Mouse (Mus musculus) heart, adult 9 months (tissue): ENCODE measurements around the gene Tmem167b.
"Not testable (repeated sequence)": the region's sequence is repeated elsewhere in the genome, so short reads cannot be mapped to it uniquely, and the experiment has no call there.

Experiments used
- DNase-seq, 2 experiments: peaks; one replicate each; pipeline ENCODE4 v3.0.0; 2022; ENCODE audit warnings: low spot score in 2 of 2

The Tmem167b gene

GRCm38 (mm10) chr3:108562133-108562730 is at the start of gene Tmem167b:
Tmem167b (minus strand) TSS chr3:108562466.
- peak; percentile 98 to 99 for DNase-seq

- DNase-seq: no peak
Observed at GRCm38 (mm10) chr3:108608906-108609305, 46.6 kb upstream of the Tmem167b start.

GRCm38 (mm10) chr3:108591530-108592522 is 29.6 kb upstream of the Tmem167b start:
- no peak for DNase-seq

GRCm38 (mm10) chr3:108590786-108591529 is 28.7 kb upstream of the Tmem167b start, which contains the start of gene Wdr47:
Wdr47 (plus strand) TSS chr3:108591279.
- peak; percentile 95 to 96 for DNase-seq

GRCm38 (mm10) chr3:108588446-108588845 is 26.2 kb upstream of the Tmem167b start:
- DNase-seq: no peak

- no peak for DNase-seq
Observed at GRCm38 (mm10) chr3:108584580-108584979, 22.3 kb upstream of the Tmem167b start.

GRCm38 (mm10) chr3:108574018-108574417 is 11.8 kb upstream of the Tmem167b start:
- no peak for DNase-seq

- DNase-seq: no peak
Observed at GRCm38 (mm10) chr3:108572309-108573010, 10.2 kb upstream of the Tmem167b start.

- DNase-seq: peak; percentile 98 to 99
Observed at GRCm38 (mm10) chr3:108571443-108572294, 9.4 kb upstream of the Tmem167b start, which contains the start of gene Taf13. Taf13 (plus strand) TSS chr3:108571698.

GRCm38 (mm10) chr3:108570813-108571212 is 8.5 kb upstream of the Tmem167b start:
- no peak for DNase-seq

- not testable (repeated sequence) for DNase-seq
Observed at GRCm38 (mm10) chr3:108569636-108570035, 7.4 kb upstream of the Tmem167b start.

- no peak for DNase-seq
Observed at GRCm38 (mm10) chr3:108567990-108568877, 6.0 kb upstream of the Tmem167b start.

GRCm38 (mm10) chr3:108563309-108563708 is 1.0 kb upstream of the Tmem167b start:
- DNase-seq: peak; percentile 60 to 83

- peak; percentile 34 to 37 for DNase-seq
Observed at GRCm38 (mm10) chr3:108562777-108563271, 558 bp upstream of the Tmem167b start.

- no peak for DNase-seq
Observed at GRCm38 (mm10) chr3:108557888-108558287, 4.4 kb downstream of the Tmem167b start.

- peak; percentile 93 for DNase-seq
Observed at GRCm38 (mm10) chr3:108554587-108555312, 7.5 kb downstream of the Tmem167b start.

GRCm38 (mm10) chr3:108554111-108554561 is 8.1 kb downstream of the Tmem167b start:
- DNase-seq: no peak

- no peak for DNase-seq
Observed at GRCm38 (mm10) chr3:108542299-108542698, 20.0 kb downstream of the Tmem167b start.
